Mouse (Mus musculus): ENCODE data around the gene Gdf7. TPM values are rescaled to one million over a fixed set of nuclear protein-coding genes. Genes with fewer than 3 reads are reported as not detected.

The Gdf7 gene
- polyA plus RNA-seq, 1 experiment from 2014 or later, result not detected

DNA sequence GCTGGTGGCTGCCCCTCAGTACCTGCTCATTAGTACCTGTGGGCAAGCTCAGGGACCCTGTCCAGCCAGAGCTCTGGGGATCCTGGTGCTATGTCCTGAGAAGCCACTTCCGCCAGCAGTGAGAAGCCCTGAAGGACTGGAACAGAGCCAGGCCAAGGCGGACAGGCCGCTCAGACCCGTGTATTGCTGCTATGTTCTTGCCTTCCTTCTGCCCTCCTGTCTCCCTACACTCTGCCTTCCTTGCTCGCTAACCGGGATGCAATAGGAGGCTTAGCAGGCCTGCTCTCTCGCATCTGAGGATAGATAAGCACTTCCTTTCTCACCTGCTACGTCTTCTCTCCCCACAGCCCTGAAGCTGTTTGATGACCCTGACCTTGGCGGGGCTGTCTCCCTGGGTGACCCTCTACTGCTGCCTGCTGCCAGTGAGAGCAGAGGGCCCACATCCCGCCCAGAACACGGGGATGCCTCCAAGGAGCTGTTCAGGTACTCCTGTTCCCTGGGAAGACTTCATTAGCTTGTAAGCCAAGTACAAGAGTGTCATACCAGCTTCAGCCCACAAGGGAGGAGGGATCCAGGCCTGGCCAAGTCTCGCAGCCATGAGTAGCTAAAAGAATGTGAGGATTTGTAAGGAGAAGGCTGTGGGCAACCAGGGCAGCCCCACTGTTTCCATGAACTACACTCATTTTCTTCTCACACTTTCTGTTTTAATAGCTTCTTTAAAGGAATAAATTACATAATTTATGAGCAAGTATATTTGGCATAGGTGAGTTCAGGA, 35.7 kb upstream of the Gdf7 start:
- 69% methylated on average over 12 of the region's 12 CpGs for WGBS
- Histone ChIP-seq H3K4me1 (replicated peaks; ENCODE audit: control insufficient read depth, insufficient read depth, low read length) (no peaks in the 10 kb centered on the region; the same call in 1 of the 2 replicates), H3K9me3 (ENCODE audit: control insufficient read depth) (no peaks in the 10 kb centered on the region), H3K27ac (ENCODE audit: low read depth, low read length) (no peak overlapping the region), H3K36me3 (ENCODE audit: control insufficient read depth, insufficient read depth) (peaks cover 68% of the 10 kb centered on the region), H3K4me2 (replicated peaks; ENCODE audit: low read depth) (no peak overlapping the region), H3K9ac (ENCODE audit: low read depth, low read length) (0 out of 2 replicates have a peak overlapping the region, but pooled peaks have one; percentile 0), H3K4me3 (ENCODE audit: low read depth, low read length) (no peak overlapping the region), H3K27me3 (replicated peaks; ENCODE audit: control insufficient read depth, insufficient read depth, low read length) (no peaks in the 10 kb centered on the region)
- no peak for ATAC-seq
- peak; percentile 34; the same call in 1 of the 2 replicates for TF ChIP-seq CTCF (IDR thresholded peaks at IDR 0.05; ENCODE audit: low read depth)

DNA sequence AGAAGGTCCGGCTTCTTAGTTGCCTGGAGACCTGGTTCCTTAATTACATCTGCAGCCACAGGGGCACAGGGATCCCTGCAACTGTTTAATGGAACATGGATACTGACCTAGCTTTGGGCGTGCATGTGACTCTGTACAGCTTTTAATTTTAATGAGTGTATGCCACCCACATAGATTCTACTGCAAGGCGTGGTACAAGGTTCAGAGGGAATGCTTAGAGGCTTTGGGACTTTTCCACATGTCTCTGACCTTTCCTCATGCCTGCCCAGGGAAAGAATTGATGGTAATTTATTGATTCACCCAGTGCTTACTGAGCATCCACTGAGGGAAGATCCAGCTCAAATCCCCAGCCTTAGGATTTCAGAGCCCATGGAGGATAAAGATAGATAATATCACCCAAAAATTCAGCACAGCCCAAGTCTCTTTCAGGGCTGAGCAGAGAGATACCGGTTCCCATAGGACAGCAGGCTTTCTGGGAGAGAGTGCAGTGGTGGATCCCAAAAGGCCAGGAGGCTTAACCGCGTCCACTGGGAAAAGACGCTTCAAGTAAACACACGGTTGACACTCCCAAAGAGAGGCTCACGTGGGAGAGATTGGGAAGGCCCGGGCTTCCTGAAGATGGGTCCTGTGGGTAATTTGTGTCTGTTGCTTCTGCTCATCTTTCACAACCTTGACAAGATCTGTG, 35.0 kb upstream of the Gdf7 start:
- no peak for ATAC-seq
- Histone ChIP-seq H3K9me3 (ENCODE audit: control insufficient read depth) (no peaks in the 10 kb centered on the region), H3K4me1 (replicated peaks; ENCODE audit: control insufficient read depth, insufficient read depth, low read length) (no peaks in the 10 kb centered on the region; the same call in 1 of the 2 replicates), H3K4me2 (replicated peaks; ENCODE audit: low read depth) (no peak overlapping the region), H3K36me3 (ENCODE audit: control insufficient read depth, insufficient read depth) (peaks cover 63% of the 10 kb centered on the region), H3K27me3 (replicated peaks; ENCODE audit: control insufficient read depth, insufficient read depth, low read length) (no peaks in the 10 kb centered on the region), H3K27ac (ENCODE audit: low read depth, low read length) (no peak overlapping the region), H3K4me3 (ENCODE audit: low read depth, low read length) (no peak overlapping the region), H3K9ac (ENCODE audit: low read depth, low read length) (0 out of 2 replicates have a peak overlapping the region, but pooled peaks have one; percentile 0)
- TF ChIP-seq CTCF (IDR thresholded peaks at IDR 0.05; ENCODE audit: low read depth), result no peak
- 84% methylated on average over 10 of the region's 10 CpGs for WGBS

DNA sequence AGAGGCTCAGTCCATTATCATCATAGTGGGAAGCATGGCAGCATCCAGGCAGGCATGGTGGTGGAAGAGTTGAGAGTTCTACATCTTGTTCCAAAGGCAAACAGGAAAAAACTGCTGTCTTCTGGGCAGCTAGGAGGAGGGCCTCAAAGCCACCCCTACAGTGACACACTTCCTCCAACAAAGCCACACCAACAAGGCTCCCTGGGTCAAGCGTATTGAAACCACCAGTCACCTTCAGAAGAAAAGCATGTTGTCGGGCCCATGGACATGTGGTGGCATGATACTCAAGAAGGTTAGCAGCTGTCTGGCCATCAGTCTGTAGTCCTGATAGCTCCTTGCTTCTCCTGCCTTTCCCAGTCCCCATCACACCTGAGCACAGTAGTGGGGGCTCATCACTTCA, 33.7 kb upstream of the Gdf7 start:
- no peaks in the 10 kb centered on the region; the same call in 1 of the 2 replicates for H3K4me1 ChIP-seq (replicated peaks; ENCODE audit: control insufficient read depth, insufficient read depth, low read length)
- no peak overlapping the region for H3K9ac ChIP-seq (ENCODE audit: low read depth, low read length)
- WGBS, result 95% methylated on average over 2 of the region's 2 CpGs
- no peak overlapping the region for H3K4me3 ChIP-seq (ENCODE audit: low read depth, low read length)
- no peaks in the 10 kb centered on the region for H3K27me3 ChIP-seq (replicated peaks; ENCODE audit: control insufficient read depth, insufficient read depth, low read length)
- peaks cover 61% of the 10 kb centered on the region for H3K36me3 ChIP-seq (ENCODE audit: control insufficient read depth, insufficient read depth)
- no peak overlapping the region for H3K4me2 ChIP-seq (replicated peaks; ENCODE audit: low read depth)
- no peak for TF ChIP-seq CTCF (IDR thresholded peaks at IDR 0.05; ENCODE audit: low read depth)
- ATAC-seq, result no peak
- no peak overlapping the region for H3K27ac ChIP-seq (ENCODE audit: low read depth, low read length)
- no peaks in the 10 kb centered on the region for H3K9me3 ChIP-seq (ENCODE audit: control insufficient read depth)

DNA sequence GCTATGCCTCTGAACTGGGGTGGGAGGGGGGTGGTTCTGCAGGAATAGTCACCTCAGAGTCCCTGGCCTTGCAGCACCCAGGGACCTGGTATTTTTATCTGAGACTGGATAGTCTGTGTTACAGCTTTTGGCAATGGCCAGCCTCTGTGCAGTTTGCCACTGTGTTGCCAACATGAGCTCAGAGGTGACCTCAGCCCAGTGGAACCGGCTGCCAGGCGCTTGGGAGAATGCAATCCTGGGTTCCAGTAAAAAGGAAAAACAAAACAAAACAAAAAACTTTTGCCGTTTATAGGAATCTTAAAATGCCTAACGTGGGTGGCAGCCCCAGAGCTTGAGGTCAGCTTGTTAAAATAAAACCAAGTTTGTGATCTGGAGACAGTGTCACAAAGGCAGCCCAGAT, 32.5 kb upstream of the Gdf7 start:
- WGBS, result 85% methylated on average over 4 of the region's 4 CpGs
- H3K9ac ChIP-seq (ENCODE audit: low read depth, low read length), result no peak overlapping the region
- no peaks in the 10 kb centered on the region for H3K27me3 ChIP-seq (replicated peaks; ENCODE audit: control insufficient read depth, insufficient read depth, low read length)
- no peak for TF ChIP-seq CTCF (IDR thresholded peaks at IDR 0.05; ENCODE audit: low read depth)
- H3K27ac ChIP-seq (ENCODE audit: low read depth, low read length), result no peak overlapping the region
- no peak for ATAC-seq
- peaks cover 56% of the 10 kb centered on the region for H3K36me3 ChIP-seq (ENCODE audit: control insufficient read depth, insufficient read depth)
- H3K4me2 ChIP-seq (replicated peaks; ENCODE audit: low read depth), result no peak overlapping the region
- no peaks in the 10 kb centered on the region for H3K9me3 ChIP-seq (ENCODE audit: control insufficient read depth)
- no peaks in the 10 kb centered on the region; the same call in 1 of the 2 replicates for H3K4me1 ChIP-seq (replicated peaks; ENCODE audit: control insufficient read depth, insufficient read depth, low read length)
- H3K4me3 ChIP-seq (ENCODE audit: low read depth, low read length), result no peak overlapping the region

DNA sequence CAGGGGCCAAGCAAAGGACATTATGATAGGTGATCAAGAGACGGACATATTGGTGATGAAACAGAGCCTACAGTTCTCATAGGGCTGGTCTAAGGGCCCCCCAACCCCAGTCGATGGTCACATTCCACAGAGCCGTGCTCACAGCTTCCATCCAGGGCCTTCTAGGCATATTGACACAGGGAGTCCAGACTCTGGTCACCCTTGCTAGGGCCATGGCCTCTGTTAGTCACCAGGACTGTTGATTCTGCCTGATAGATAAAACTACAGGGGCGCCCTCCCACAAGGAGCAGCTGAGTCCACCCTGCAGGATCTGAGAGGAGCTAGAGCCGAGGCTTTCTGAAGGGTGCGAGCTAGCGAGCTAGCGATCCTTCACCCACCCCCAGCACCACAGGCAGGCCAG, 31.9 kb upstream of the Gdf7 start:
- 78% methylated on average over 8 of the region's 8 CpGs for WGBS
- Histone ChIP-seq H3K4me2 (replicated peaks; ENCODE audit: low read depth) (no peak overlapping the region), H3K9me3 (ENCODE audit: control insufficient read depth) (no peaks in the 10 kb centered on the region), H3K36me3 (ENCODE audit: control insufficient read depth, insufficient read depth) (peaks cover 54% of the 10 kb centered on the region), H3K9ac (ENCODE audit: low read depth, low read length) (no peak overlapping the region), H3K27me3 (replicated peaks; ENCODE audit: control insufficient read depth, insufficient read depth, low read length) (no peaks in the 10 kb centered on the region), H3K27ac (ENCODE audit: low read depth, low read length) (no peak overlapping the region), H3K4me1 (replicated peaks; ENCODE audit: control insufficient read depth, insufficient read depth, low read length) (no peaks in the 10 kb centered on the region; the same call in 1 of the 2 replicates), H3K4me3 (ENCODE audit: low read depth, low read length) (no peak overlapping the region)
- ATAC-seq, result peak; percentile 24; the same call in 1 of the 2 replicates
- TF ChIP-seq CTCF (IDR thresholded peaks at IDR 0.05; ENCODE audit: low read depth), result no peak

DNA sequence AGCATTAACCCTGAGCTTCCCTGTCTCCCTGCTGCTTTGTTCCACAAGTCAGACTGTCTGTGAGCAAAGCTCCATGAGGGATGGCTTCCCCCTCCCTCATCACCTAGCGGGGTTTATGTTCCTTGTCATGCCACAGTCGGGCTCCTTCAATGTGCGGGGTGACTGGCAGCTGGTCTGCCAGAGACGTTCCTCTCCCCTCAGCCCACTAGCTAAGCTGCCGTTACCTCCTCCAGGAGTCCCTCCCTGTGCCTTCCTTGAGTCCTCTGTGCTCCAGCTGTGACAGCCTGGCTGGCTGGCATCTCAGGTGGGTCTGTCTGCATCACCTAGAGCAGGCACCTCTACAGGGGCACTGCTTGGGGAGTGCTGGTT, 30.4 kb upstream of the Gdf7 start:
- no peak overlapping the region for H3K4me3 ChIP-seq (ENCODE audit: low read depth, low read length)
- no peaks in the 10 kb centered on the region; the same call in 1 of the 2 replicates for H3K4me1 ChIP-seq (replicated peaks; ENCODE audit: control insufficient read depth, insufficient read depth, low read length)
- H3K9ac ChIP-seq (ENCODE audit: low read depth, low read length), result no peak overlapping the region
- no peak for TF ChIP-seq CTCF (IDR thresholded peaks at IDR 0.05; ENCODE audit: low read depth)
- H3K4me2 ChIP-seq (replicated peaks; ENCODE audit: low read depth), result no peak overlapping the region
- no peak for ATAC-seq
- 78% methylated on average over 5 of the region's 5 CpGs for WGBS
- no peak overlapping the region for H3K27ac ChIP-seq (ENCODE audit: low read depth, low read length)
- no peaks in the 10 kb centered on the region for H3K27me3 ChIP-seq (replicated peaks; ENCODE audit: control insufficient read depth, insufficient read depth, low read length)
- H3K36me3 ChIP-seq (ENCODE audit: control insufficient read depth, insufficient read depth), result peaks cover 45% of the 10 kb centered on the region
- no peaks in the 10 kb centered on the region for H3K9me3 ChIP-seq (ENCODE audit: control insufficient read depth)

Data from intestine, postnatal 0 days (tissue).